Mouse (Mus musculus): Measurements from ENCODE around the gene AC124108.1.
"Not testable (repeated sequence)": the region's sequence is repeated elsewhere in the genome, so short reads cannot be mapped to it uniquely, and the experiment has no call there.

The AC124108.1 gene

GRCm38 (mm10) chr1:132191093-132191785 lies at the start of gene AC124108.1, which contains the start of gene Lemd1:
TSS of gene AC124108.1 (plus strand) at chr1:132191457.
TSS of gene Lemd1 (plus strand) at chr1:132191431.
- no peak for DNase-seq (ENCODE audit: low read depth, low spot score)

DNA sequence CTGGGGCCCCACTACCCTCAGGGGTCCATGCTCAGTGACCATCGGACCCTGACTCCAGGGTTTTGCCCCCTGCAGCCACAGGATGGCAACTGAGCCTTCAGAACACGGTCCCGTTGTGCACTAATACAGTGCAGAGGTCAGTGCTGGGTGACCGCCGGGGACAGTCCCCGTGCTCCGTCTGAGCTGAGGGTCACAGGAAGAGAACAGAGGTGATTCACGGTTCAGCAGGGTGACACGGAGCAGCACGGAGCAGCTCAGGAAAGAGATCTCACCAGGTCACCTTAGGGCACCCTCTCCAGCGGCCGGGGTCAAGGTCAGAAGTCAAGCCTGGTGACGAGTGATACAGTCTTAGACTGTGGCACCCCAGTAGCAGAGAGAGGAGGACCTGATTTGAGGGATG lies 49.5 kb upstream of the AC124108.1 start:
- DNase-seq (ENCODE audit: low read depth, low spot score): no peak

DNA sequence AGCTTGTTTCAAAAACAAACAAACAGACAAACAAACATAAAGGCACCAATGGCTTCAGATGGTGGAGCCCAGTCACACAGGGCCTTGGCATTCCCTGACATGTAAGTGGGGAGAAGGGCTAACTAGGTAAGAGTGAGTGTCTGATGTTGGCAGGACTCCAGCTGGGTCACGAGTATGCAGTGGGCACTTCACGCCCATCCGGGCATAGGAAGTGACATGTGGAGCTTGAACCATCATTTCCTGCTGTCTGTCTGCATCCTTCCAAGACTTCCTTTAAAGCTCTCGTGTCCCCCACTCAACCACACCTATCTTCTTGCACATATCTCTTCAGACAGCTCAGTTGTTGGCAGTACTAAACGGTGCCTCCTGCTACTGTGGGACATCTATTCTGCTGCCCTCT lies 48.2 kb upstream of the AC124108.1 start:
- no peak for DNase-seq (ENCODE audit: low read depth, low spot score)

GRCm38 (mm10) chr1:132143730-132144129 lies 47.5 kb upstream of the AC124108.1 start:
- DNase-seq (ENCODE audit: low read depth, low spot score): peak; percentile 80

- DNase-seq (ENCODE audit: low read depth, low spot score): peak; percentile 94
Measured at GRCm38 (mm10) chr1:132144223-132144622, 47.0 kb upstream of the AC124108.1 start.

DNA sequence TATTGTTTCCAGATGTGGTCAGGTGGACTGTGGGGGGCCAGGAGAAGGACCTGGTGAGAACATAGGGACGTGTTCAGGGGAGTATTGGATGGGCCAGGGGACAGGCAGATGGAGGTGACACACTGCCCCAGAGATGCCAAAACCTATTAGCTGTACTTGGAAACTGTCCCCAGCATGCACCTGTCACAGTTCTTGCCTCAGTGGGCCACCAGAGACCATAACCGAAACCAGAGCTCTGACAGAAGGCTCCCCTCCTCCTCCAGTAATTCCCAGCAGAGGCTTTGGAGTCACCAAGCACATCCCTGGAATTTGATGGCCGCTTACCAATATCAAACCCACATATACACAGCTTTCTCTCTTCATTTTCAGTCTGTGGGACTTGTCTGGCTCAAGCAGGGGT lies 46.4 kb upstream of the AC124108.1 start:
- no peak for DNase-seq (ENCODE audit: low read depth, low spot score)

DNA sequence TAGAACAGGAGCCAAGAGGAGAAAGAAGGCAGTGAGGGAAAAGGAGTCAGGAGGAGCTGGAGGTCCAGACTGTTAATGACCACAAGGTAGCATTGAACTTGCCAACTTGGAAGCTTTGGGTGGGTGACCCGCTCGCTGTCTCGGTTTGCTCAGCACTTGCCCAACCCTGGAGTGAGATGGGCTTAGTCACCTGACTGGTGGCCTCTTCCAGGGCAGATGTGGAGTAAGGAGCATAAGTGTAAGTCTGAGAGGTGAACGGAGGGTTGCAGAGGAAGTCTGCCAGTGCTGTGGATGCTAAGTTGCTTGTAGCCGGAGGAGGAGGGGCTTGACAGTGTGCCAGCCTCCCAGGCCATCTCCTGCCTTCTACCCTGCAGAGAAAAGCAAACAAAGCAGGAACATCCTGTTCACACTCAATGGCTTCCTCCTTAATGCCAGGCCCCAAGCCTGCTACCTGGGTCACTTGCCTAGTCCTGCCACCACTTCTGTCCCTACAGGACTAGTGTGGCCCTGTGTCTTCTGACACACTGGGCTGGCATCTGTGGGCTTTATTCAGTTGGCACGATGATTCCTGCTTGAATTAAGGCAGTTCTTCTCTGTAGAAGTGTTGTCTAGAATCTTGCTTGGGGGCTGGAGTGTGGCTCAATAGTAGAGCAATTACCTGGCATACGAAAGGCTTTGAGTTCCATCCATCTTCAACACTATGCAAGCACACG lies 45.1 kb upstream of the AC124108.1 start:
- no peak for DNase-seq (ENCODE audit: low read depth, low spot score)

- DNase-seq (ENCODE audit: low read depth, low spot score): no peak
Measured at GRCm38 (mm10) chr1:132149410-132149809, 41.8 kb upstream of the AC124108.1 start.

DNA sequence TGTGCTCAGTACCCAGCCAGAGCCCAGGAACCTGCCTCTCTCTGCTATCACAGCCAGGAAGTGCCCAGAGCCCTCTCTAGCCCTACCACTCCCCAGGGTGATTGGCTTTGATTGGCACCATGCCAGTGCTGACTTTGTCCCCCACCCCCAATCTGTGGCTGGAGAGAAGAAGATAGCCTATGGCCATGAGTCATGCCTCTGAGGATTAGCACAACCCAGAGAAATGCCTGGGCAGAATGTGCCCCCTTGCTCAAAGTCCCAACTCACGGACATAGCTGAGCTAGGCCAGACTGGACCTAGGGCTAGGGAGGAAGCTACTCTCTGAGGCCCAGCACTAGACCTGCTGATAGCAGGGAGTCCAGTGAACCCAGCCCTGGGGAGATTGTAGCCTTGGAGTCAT lies 41.1 kb upstream of the AC124108.1 start:
- no peak for DNase-seq (ENCODE audit: low read depth, low spot score)

DNA sequence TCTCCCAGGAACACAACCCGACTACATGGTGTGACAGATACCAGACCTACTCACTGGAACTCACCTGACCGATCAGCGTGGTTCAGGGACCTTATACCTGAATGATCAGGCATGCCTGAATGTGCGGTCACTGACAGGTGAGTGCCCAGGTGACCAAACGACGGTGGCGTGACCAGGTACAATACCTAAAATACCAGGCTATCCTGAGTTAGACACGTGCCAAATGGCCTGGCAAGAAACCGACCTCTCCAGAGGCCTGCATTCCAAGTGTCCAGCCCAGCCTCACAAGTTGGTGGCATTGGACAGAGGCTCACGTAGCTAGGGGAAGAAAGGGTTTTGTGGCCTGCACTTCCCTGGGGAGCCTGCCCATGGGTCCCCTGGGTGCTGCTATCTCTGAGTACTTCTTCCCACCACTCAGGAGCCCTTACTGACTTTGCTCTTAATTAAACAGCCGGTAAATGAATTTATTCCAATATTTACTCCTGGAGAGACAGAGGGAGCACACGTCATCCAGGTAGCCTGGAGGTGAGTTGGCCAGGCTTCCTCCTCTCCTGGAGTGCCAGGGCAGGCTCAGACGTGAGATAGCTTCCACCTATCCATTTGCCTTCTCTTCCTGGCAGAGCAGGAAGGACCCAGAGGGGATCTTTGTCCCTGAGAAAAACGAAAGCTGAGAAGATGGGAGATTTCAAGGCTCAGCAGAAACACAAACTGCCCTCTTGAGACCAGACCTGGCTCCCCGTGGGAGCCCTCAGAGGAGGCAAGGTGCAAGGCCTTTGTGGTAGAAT lies 40.2 kb upstream of the AC124108.1 start:
- no peak for DNase-seq (ENCODE audit: low read depth, low spot score)

DNA sequence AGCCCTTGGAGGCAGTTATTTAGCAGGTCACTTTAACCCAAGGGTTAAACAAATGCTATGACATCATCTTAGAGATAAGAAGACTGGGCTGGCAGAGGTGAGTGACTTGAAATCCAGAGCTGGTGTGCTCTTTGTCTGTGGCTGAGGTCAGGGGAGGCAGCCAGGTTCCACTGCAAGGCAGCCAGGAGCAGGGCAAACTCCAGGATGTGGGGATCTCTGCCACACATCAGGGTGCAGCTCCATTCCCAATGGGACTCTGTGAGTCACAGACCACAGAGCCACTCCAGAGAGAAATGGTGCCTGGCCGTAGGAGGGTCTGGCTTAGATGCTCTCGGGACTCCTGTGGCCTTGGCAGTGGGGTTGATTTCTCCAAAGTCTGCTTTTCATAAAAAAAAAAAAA lies 39.3 kb upstream of the AC124108.1 start:
- DNase-seq (ENCODE audit: low read depth, low spot score): no peak

DNA sequence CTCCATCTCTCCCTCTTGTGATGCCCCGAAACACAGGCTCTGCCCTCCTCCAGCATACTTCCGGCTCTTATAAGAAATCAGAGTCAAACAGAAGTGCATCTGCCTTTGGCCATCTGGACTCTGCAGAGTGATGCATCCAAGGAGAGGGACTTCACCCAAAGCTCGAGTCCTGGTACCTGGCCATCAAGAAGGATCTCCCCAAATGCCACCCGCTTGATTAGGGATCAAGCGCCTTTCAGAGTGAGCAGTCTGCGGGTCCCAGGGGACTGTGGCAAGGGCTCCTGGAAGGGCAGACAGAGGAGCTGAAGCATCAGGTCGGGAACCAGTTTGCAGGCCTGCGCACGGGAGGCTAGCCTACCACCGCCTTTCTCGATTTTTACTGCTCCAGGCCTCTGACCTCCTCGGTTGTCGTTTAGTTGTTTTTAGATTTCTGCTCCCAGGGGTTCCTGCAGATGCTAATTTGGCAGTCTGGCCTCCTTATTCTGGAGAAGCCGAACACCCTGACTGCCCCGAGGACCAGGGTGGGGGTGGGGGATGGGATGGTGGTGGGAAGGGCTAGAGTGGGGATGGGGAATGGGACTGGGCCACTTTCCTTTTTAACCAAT lies 38.1 kb upstream of the AC124108.1 start:
- no peak for DNase-seq (ENCODE audit: low read depth, low spot score)

- peak; percentile 35 for DNase-seq (ENCODE audit: low read depth, low spot score)
Measured at GRCm38 (mm10) chr1:132153691-132154090, 37.6 kb upstream of the AC124108.1 start.

DNA sequence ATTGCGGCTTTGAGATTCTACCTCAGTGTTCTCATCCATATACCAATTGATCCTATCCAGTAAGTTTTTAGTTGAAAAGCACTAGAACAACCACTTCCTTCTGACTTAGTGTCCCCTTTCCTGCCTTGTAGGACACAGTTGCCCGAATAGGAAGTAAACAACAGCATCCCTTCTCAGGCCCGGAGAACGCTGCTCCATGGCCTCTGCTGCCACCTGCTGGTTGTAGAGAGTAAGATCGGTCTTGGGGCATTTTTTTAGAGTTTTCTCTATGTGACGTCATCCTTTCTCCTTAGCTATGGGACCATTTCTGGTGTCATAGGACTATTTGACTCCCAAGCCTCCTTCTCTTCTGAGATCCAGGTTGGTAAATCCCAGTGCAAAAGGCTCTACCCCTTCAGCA lies 35.5 kb upstream of the AC124108.1 start:
- peak; percentile 88 for DNase-seq (ENCODE audit: low read depth, low spot score)

DNA sequence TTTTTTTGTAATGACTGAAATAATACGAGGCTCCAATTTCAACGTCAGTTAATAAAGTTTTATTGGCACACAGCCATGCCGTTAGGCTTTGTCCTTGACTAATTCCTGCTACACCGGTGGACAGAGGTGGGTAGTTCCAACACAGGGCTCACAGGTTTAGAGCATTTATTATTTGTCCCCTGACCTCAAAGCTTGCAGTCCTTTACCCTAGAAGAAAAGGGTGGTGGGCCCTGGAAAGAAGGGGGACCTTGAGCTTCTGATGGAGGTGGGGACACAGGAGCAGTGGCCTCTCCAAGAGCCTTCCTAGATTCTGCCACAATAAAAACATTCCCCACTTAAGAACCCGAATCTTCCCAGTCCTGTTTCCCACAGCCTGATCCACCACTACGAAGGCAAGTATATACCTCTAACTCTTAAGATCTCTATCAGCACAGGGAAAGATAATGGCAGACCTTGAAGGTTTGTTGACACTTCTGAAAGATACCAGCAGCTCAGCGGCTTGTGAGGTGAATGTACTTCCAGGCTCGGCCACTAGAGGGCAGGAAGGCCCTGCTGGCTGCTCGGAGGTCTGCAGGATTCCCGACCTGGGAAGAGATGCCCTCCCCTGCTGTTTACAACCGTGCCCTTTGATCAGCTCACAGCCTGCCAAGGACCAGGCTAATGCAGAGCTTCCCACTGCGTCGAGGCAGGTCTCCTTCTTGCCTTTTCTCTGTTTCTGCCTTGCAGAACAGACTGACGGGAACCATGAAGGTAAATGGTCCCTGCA lies 34.1 kb upstream of the AC124108.1 start:
- peak; percentile 96 for DNase-seq (ENCODE audit: low read depth, low spot score)

GRCm38 (mm10) chr1:132157808-132158207 lies 33.4 kb upstream of the AC124108.1 start:
- no peak for DNase-seq (ENCODE audit: low read depth, low spot score)

- peak; percentile 33 for DNase-seq (ENCODE audit: low read depth, low spot score)
Measured at GRCm38 (mm10) chr1:132158741-132159140, 32.5 kb upstream of the AC124108.1 start.

GRCm38 (mm10) chr1:132159681-132160080 lies 31.6 kb upstream of the AC124108.1 start:
- DNase-seq (ENCODE audit: low read depth, low spot score): no peak

- peak; percentile 79 for DNase-seq (ENCODE audit: low read depth, low spot score)
Measured at GRCm38 (mm10) chr1:132161211-132161880, 29.9 kb upstream of the AC124108.1 start.

DNA sequence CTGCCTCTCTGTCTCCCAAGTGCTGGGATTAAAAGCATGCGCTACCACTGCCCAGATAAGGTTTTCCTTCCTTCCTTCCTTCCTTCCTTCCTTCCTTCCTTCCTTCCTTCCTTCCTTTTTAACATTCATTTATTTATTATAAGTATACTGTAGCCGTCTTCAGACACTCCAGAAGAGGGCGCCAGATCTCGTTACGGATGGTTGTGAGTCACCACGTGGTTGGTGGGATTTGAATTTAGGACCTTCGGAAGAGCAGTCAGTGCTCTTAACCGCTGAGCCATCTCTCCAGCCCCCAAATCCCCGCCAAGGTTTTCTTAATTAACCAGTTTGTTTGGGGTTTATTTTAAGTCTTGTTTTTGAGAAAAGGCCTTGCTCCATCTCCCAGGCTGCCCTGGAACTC lies 28.6 kb upstream of the AC124108.1 start:
- not testable (repeated sequence) for DNase-seq (ENCODE audit: low read depth, low spot score)

Measured in brain, adult 2 months (tissue).